Mouse (Mus musculus): Measurements from ENCODE around the gene Fry.
A peak's percentile ranks its signal among the peaks of the same experiment; 100 is the strongest.

The Fry gene

DNA sequence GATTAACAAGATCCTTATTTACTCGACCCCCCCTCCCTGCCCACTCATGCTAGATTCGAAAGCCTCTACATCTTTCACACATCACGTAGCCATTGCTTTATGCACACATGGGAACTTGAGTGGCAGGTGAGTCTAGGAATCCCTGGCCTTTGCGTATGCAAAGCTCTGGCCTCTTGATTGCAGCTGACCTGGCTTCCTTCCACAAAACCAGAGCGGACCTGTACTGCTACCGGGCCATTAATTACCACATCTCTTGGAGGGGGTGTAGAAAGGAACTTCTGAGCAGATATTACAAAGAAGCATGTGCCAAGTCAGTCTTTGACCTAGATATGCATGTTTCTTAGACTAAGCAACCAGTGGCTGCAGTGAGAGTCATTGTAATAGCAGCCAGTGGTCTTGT, 55.4 kb downstream of the Fry start:
- DNase-seq (ENCODE audit: low spot score) = no peak

DNA sequence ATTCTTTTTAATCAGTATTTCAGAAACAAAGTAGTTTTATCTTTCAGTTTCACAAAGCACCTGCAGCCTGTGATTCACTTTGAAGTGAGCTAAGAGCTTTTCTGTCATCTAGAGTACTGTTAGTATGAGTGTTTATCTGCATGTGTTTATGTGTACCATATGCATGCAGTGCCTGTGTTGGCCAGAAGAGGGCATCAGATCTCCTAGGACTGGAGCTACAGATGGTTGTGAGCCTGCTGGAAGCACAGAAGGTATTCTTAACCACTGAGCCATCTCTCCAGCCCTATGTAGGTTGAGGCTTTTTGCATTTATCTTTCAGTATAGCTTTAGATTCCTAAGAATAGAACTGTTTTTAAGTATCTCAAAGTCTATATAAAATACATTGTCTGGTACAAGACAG, 56.5 kb downstream of the Fry start:
- DNase-seq (ENCODE audit: low spot score) = no peak

DNA sequence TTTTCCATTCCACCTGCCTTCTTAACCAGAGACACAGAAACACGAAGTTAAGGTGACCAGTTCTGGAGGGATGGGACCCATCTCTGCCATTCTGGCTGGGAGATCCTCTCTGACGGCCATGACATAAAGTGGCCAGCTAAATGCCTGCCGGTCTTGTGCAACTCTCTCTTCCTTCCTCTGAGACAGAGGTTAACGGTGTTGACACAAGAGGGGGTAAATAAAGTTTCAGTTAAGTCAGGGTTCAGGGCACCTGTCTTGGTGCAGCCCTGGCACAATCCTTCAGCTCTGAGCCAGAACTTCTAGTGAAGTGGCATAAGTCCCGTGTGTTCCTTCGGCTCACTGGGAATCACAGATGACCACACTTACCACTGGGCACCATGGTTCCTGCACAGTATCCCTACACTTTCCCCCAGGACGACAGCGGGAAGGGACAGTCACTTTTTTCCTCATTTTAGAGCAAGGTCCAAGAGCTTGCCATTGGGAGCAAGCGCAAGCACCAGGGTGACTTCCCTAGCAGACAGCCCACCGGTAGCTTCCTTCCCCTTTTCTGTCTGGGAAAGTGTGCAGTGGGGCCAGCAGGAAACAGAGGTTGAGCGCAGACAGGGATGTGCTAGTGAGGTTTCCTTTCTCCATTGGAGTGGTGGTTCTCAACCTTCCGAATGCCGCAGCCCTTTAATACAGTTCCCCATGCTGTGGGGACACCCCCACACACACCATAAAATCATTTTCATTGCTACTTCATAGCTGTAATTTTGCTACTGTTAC, 58.0 kb downstream of the Fry start:
- DNase-seq (ENCODE audit: low spot score) = no peak

DNA sequence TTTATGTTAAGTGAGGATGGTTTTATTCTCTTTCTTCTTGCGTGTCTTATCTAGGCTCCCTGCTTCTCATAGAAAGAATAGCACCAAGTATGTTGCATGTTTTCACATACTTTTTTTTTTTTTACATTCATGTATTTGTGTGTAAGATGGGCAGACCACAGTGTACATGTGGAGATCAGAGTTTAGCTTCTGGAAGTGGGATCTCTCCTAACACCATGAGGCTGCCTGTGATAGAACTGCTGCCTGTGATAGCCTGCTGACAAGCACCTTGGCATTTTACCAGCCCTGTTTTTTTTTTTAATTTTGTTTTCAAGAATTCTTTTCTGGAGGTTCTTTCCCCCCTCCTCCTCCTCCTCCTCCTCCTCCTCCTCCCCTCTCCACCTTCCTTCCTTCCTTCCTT, 59.3 kb downstream of the Fry start:
- no peak for DNase-seq (ENCODE audit: low spot score)

DNA sequence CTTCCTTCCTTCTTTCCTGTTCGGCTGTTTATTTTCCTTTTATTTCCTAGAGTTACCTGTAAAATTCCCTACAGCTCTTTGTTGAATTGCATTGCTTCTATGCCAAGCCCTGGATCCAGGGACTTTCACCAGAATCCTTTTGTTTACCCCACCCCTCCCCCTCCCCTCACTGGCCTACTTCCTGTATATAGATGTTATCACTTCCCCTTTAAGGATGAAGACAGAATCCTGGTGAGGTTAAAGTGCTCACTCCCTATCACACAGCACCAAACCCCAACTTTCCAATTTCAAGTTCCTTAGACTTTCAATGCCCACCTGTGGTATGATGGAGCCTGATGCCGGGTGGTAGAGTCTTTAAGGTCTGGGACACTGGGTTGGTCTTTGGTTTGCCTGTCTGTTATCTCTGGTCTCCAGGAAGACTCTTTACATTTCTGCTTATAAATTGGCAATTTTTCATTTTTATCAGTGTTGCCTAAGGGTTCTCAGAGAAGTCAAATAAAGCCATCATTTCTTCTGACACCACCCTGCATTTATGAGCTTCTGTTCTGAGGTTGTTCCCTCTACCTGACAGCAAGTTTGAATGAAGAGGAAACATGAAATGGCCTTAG, 59.9 kb downstream of the Fry start:
- no peak for DNase-seq (ENCODE audit: low spot score)

DNA sequence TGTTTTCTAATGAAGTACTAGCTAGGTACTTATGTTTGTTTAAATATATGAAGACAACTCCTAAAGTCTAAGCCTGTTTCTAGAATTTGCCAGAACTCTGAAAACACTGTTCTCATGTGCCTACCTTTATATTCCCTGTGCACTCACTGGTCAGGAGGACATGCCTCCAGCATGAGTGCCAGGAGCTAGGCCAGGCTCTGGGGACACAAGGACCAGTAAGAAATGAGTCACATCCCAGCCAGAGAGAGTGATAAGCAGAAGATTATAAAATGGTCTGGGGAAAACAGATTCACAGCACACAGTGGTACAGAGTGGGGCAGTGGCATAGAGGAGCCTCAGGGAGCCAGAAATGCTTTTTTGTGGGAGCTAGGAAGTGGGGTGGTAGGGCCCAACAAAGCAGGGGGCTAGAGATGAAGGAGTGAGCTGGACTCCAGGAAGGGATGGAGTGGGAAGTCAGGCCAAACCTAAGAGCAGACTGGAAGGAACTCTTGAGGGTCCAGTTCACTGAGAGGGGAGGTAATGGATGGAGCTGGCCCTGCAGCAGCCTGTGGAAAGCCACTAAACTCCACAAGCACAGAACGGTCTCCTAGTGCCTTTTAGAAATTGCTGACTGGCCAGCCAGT, 62.7 kb downstream of the Fry start:
- no peak for DNase-seq (ENCODE audit: low spot score)

DNA sequence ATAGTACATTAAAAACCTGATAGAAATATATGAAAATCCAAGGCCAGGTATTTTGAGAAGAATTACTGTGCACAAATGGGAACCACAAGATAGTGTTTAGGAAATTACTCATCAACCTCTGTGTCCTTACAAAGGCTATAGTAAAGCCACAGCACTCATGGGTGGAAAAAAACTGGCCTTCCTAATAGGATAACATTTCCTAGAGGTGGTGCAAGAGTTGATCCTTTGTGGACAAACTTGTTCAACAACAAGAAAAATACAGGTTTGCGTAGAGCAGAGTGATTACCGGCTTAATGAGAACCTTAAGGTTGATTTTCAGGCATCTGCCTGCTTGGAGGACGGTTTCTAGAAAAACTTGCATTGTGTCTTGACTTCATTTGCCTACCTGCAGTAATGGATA, 66.5 kb downstream of the Fry start:
- no peak for DNase-seq (ENCODE audit: low spot score)

DNA sequence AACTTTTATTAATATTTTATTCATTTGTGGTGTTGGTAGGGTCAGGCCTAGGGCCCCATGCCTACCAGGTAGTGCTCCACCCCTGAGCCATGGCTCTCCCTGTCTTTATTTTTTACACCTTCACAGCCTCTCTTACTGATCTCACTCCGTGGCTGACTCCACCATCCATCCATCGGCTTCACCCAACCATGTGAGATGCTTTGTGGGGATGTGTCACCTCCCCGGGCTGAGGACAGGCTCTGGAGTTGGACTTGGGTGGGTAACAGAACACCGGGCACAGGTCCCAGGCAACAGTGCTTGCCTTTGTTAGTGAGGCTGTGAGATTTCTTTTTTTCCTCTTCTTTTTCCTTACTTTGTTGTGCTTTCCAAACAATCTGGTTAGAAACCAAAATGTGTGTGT, 67.7 kb downstream of the Fry start:
- no peak for DNase-seq (ENCODE audit: low spot score)

DNA sequence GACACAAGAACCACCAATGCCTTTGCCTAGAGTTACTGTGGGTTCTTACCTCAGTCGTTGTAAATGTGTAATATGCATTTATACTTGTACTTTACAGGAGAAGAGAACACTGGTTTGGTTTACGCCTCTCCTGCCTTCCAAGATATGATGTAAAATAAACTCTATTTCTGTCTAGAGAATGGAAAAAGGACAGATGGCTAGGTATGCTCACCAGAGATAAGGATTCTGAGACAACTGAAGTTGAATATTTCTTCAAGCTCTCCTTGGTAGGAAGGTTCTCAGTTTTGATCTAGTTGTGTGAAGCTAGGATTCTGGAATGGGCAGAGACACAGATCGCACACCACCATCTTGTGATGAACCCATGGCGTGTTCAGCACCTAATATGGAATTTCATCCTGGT, 68.2 kb downstream of the Fry start:
- no peak for DNase-seq (ENCODE audit: low spot score)

DNA sequence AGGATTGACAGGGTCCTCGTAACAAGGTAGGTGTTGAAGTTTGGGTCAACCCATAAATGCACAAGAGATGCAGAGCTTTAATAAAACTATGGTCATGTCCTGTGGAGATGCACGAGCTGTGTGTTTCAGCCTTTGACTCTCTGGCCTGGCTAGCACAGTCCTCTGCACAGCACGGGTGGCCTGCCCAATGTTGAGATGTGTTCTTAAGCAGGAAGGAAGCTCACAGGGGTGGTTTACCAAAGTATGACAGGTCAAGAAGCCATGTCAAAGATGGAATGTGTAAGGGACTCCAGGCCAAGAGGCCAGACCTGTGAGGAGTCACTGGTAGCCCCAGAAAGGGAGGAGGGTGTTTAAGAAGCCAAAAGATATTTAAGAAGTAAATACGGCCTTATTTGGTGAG, 69.6 kb downstream of the Fry start:
- DNase-seq (ENCODE audit: low spot score) = no peak

DNA sequence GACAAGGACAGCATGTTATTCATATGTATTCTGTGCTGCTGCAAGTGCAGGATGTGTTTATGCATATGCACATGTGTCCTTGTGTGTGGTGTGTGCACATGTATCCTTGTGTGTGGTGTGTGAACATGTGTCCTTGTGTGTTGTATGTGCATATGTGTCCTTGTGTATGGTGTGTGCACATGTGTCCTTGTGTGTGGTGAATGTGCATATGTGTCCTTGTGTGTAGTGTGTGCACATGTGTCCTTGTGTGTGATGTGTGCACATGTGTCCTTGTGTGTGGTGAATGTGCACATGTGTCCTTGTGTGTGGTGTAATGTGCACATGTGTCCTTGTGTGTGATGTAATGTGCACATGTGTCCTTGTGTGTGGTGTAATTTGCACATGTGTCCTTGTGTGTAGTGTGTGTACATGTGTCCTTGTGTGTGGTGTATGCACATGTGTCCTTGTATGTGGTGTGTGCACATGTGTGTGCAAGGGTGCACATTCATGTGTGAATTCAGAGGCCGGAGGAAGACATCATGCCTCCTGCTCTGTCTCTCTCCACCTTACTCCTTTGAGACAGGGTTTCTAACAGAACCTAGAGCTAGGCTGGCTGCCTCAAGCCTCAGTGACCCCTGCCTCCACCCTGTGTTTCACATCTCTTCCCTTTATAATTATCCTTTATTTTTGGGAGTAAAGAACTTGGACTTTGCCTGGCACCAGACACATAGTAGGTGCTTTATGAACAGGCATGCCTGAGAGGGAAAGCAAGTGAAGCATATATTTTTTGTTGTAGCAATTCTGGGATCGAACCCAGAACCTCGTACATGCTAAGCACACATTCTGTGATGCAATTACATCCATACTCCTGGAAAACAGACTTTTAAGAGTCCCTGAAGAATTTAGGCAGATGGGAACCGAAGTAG, 72.3 kb downstream of the Fry start:
- DNase-seq (ENCODE audit: low spot score) = no peak

DNA sequence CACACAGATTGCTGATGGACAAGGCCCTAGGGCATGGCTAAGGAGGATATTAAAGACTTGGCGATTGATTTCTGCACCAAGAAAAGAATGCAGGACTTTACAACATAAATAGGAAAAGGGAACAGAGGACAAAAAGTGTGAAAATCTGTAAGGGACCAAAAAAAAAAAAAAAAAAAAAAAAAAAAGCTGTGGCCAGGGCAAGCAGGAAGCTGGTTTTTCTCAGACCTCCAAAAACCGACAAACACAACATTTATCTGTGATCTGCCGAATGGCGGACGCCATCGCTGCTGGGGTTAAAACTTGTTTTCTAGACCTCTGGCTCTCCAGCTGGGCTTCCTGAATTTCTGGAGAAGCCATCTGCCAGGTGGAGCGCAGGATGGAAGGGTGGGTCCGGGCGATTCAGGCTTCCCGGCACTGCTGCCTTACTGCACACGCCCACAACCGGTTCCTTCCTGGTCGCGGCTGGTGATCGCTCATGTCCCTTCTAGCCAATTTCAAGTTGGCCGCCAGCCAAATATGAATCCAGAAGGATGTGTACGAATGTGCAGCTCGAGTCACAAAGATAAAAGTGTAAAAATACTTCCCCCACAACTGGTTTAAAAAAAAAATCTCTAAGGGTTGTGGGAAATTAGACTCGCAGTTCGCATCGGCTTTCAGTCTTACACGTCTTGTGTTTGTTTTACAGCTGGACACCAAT, 77.2 kb downstream of the Fry start:
- peak; percentile 23 for DNase-seq (ENCODE audit: low spot score)

DNA sequence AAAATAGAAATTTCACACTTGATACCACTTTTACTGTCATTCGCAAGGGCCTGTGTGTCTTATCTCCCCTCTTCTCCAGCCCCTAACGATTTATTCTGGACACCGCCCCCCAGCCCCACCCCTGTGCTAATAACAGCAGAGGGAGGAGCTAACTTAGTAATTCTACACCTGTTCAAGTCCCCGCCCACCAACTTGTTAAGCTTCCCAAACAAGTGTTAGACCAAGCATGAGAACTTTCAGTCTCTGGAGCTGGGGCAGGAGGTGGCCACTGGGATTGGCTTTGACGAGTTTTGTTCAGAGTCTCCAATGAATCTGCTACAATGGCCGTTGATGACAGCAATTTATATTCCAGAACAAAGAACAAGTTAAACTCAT, 77.8 kb downstream of the Fry start:
- no peak for DNase-seq (ENCODE audit: low spot score)

DNA sequence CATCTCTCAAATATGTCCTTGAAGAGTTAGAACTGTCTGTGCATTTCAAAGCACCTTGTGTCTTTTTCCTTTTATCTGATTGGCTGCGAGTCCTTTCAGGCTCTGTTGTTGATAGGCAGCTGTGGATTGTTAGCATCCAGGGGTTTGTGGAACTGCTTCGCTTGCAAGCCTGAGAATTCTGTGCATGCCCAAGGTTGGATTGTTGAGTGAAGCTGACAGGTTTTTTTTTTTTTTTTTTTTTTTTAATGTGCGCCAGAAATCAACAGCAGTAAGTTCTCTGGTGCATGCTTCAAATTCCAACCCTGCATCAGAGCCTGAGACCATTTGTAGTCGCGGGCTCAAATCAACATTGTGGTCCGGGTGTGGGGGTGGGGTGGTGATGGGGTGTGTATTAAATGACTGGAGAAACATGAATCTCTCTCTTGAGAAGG, 78.5 kb downstream of the Fry start:
- no peak for DNase-seq (ENCODE audit: low spot score)

DNA sequence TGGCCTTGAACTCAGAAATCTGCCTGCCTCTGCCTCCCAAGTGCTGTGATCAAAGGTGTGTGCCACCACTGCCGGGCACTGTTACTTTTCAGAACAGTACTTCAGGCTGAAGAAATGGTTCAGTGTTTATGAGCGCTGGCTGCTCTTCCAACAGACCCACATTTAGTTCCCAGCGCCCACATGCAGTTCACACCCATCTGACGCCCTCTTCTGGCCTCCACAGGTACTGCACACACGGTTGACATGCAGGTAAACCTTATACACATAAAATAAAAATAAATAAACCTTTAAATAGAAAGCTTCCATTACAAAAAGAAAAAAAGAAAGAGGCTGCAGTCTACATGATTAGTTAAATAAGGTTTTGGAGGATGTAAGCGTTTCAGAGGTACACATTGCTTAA, 88.3 kb downstream of the Fry start:
- no peak for DNase-seq (ENCODE audit: low spot score)

DNA sequence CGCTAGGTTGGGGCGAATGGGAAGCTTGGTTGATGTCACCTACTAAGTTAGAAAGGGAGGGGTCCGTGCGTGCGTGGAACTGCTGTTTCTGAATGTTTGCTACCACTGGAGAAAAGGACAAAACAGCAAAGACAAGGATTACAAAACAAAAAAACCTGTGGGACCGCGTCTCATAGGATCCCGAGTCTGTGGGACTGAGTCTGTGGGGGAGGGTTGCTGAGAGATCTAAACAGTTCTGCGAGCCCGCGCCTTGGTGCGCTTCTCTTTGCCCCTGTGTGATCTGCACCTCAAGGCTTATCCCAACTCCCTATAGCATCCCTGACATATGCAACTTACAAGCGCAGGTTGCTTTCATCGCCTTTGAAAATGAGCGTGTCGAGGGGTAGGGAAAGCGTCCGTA, 89.2 kb downstream of the Fry start:
- DNase-seq (ENCODE audit: low spot score) = no peak

DNA sequence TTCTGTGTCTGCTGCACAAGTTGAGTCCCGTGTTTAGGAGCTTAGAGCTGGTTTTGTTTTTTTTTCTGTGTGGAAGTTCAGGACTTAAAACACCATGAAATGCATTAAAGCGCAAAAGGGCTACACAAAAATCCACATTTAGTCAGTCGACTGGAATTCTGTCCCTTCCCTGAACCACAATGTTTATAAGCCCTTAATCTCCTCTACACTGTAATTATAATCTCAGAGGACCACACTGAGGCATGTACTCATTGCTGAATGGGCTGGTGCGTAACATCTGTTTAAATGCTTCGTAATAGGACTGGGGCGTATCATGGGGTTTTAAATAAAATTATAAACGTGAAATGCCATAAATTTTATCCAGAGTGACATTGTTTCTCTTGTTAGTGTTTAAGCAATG, 89.6 kb downstream of the Fry start:
- no peak for DNase-seq (ENCODE audit: low spot score)

DNA sequence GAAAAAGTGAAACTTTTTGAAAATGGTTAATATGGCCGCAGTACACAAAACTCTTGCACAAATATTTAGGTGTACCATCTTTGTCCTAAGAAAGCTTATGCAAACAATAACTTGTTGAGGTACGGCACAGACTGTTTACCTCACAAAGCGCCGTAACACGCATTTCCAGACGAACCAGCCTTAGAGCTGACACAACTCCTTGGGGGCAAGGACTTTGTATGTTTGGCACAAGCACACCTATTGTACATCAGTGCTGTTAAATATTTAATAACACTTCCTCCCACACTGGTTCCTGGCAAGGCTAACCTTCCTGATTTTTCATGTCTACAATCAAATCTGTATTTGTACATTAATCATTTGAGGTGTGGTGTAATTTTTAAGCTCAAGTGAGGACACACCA, 95.6 kb downstream of the Fry start:
- no peak for DNase-seq (ENCODE audit: low spot score)

DNA sequence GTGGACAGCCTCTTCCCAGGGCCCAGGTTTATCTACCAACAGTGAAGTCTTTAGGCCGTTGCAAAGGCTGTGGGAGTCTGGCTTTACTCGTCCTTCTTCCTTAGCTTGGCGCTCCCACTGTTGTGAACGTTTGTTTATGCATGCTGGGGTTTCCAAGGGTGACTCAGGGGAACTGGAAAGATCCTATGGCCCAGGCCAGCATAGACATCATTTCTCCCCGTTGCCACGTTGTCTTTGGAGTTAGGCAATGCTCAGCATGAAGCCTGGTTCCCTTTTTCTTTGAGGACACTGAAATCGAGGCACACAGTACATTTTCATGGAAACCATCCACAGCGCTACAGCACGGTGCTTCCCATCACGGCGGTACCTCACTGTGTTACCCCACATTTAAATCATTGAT, 97.6 kb downstream of the Fry start:
- DNase-seq (ENCODE audit: low spot score) = no peak

DNA sequence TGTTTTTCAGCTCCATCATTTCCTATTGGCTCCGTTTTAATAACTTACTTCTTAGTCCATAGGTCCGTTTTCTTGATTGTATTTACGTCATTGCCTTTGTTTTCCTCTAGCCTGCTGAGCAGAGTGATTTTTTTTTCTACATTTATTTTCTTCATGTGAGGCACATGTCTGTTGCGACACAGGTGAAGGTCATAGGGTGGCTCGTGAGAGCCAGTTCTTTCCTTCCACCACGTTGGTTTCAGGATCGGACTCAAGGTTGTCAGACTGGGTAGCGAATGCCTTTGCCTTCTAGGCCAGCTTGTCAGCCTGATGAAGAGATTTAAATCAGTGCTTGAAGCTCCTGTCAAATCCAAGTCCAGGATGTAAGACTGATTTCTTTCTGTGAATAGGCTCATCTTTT, 101.0 kb downstream of the Fry start:
- DNase-seq (ENCODE audit: low spot score) = no peak

DNA sequence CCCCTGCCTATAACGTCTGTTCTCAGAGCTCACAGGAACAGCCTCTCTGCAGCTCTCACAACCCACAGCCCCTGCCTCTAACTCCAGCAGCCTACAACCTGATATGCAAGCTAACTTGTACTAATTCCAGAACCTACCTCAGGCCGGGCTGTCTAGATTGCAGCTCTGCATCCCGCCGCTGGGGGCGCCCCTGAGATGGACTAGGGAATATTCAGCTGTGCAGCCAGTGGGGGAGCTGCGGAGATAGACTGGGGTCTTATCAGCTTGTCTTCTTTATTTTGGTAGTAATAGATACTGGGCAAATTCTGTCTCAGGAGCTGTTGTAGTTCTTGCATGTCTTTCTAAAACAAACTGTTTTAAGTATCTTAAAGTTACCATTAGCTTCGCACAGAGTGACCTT, 101.9 kb downstream of the Fry start:
- DNase-seq (ENCODE audit: low spot score) = no peak

DNA sequence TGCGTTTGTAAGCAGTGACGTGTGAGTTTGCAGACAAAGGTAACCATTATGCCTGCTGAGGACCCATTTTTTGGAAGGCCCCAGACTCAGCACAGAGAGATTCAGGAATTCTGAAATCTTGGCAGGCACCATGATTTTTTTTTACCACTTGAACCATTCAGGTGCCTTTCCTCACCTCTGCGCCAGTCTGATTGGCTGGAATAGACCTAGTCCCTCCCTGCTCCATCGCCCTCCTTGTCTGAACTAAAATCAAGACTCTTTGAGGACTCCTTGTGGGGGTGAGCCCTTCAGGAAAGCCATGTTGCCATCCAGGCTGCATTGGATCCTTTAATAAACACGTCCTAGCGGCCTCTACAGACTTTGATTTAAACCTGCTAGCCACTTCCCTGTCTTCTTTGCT, 103.4 kb downstream of the Fry start:
- no peak for DNase-seq (ENCODE audit: low spot score)

All from ovary, postnatal 10 days (tissue).